Mouse (Mus musculus) CH12.LX (cell line): Measurements from ENCODE around the gene Crybg2. TPM values are rescaled to one million over a fixed set of nuclear protein-coding genes. Genes with fewer than 3 reads are reported as not detected.

Source experiments
- DNase-seq: peaks from one replicate; pipeline ENCODE4 v3.0.0-alpha.2; 2013; ENCODE audit errors: extremely low read depth
- H3K27ac ChIP-seq: 2 replicates; pipeline ENCODE4 v1.5.1; 2012; ENCODE audit warnings: low read depth, mild to moderate bottlenecking, control low read depth, moderate library complexity; ENCODE audit not compliant: insufficient read depth
- H3K27me3 ChIP-seq: replicated peaks from 2 replicates; pipeline ENCODE3; 2012; ENCODE audit warnings: inconsistent platforms
- H3K36me3 ChIP-seq, 2 experiments: replicated peaks in 1 of 2; 2 replicates each; pipeline versions ENCODE3 to v1.6.1; 2012; ENCODE audit warnings: inconsistent platforms in 1 of 2, low read length in 1 of 2, mild to moderate bottlenecking in 1 of 2, mixed read lengths in 1 of 2, moderate library complexity in 1 of 2; ENCODE audit not compliant: control insufficient read depth in 1 of 2, insufficient read depth in 1 of 2
- H3K4me1 ChIP-seq, 2 experiments: 2 replicates each; pipeline ENCODE4 v1.6.1; 2012; ENCODE audit warnings: inconsistent platforms in 1 of 2, moderate library complexity in 1 of 2; ENCODE audit not compliant: insufficient read depth in 2 of 2, control insufficient read depth in 1 of 2
- H3K4me2 ChIP-seq: 2 replicates; pipeline ENCODE4 v1.6.1; 2012; ENCODE audit warnings: low read depth, mild to moderate bottlenecking, control low read depth; ENCODE audit not compliant: poor library complexity, insufficient read depth, severe bottlenecking
- H3K4me3 ChIP-seq, 3 experiments: fragments of 150-350 bp in 1 of 3; sonication (generic) in 1 of 3; replicated peaks in 1 of 3; 2 replicates each; pipeline versions ENCODE3 to v1.5.1; 2011 to 2012; ENCODE audit warnings: low read depth in 2 of 3, low read length in 2 of 3, mild to moderate bottlenecking in 2 of 3, moderate library complexity in 2 of 3, control low read depth in 1 of 3, improper control_type of control experiment in 1 of 3, inconsistent platforms in 1 of 3, mixed read lengths in 1 of 3; ENCODE audit not compliant: poor library complexity in 1 of 3
- H3K79me2 ChIP-seq: replicated peaks from 2 replicates; pipeline ENCODE4 v1.6.1; 2012; ENCODE audit warnings: mild to moderate bottlenecking, moderate library complexity; ENCODE audit not compliant: control insufficient read depth, poor library complexity, insufficient read depth, severe bottlenecking; ENCODE audit errors: extremely low read depth
- H3K9ac ChIP-seq: 2 replicates; pipeline ENCODE4 v1.6.1; 2012; ENCODE audit warnings: low read depth, mild to moderate bottlenecking, control low read depth, moderate library complexity; ENCODE audit not compliant: insufficient read depth
- H3K9me3 ChIP-seq: replicated peaks from 2 replicates; pipeline ENCODE3; 2012; ENCODE audit warnings: low read length, inconsistent platforms, mixed read lengths
- BHLHE40 ChIP-seq: IDR thresholded peaks from 2 replicates; pipeline ENCODE4 v1.6.1; 2011; ENCODE audit warnings: mild to moderate bottlenecking, low read depth, low read length, improper control_type of control experiment
- CHD2 ChIP-seq: IDR thresholded peaks from 2 replicates; pipeline ENCODE4 v1.6.1; 2011; ENCODE audit warnings: low read length, improper control_type of control experiment
- EP300 ChIP-seq: IDR thresholded peaks from 2 replicates; pipeline ENCODE4 v1.6.1; 2011; ENCODE audit warnings: low read length, improper control_type of control experiment
- JUN ChIP-seq: IDR thresholded peaks from 2 replicates; pipeline ENCODE4 v1.6.1; 2011; ENCODE audit warnings: low read depth, mild to moderate bottlenecking, low read length, improper control_type of control experiment, moderate library complexity; ENCODE audit not compliant: insufficient read depth
- KAT2A ChIP-seq: IDR thresholded peaks from 2 replicates; pipeline ENCODE4 v1.6.1; 2012; ENCODE audit warnings: low read length, improper control_type of control experiment, inconsistent platforms; ENCODE audit not compliant: insufficient replicate concordance
- MAFK ChIP-seq: IDR thresholded peaks from 2 replicates; pipeline ENCODE4 v1.6.1; 2011; ENCODE audit warnings: low read length, improper control_type of control experiment; ENCODE audit not compliant: insufficient replicate concordance
- MYC ChIP-seq: IDR thresholded peaks from 2 replicates; pipeline ENCODE4 v1.6.1; 2011; ENCODE audit warnings: low read depth, mild to moderate bottlenecking, improper control_type of control experiment, low read length
- SIN3A ChIP-seq: IDR thresholded peaks from 2 replicates; pipeline ENCODE4 v1.6.1; 2012; ENCODE audit warnings: low read length, improper control_type of control experiment, inconsistent platforms
- TBP ChIP-seq: conservative IDR thresholded peaks from 2 replicates; pipeline ENCODE4 v1.6.1; 2011; ENCODE audit warnings: low read depth, low read length, improper control_type of control experiment
- TCF12 ChIP-seq: IDR thresholded peaks from 2 replicates; pipeline ENCODE4 v1.6.1; 2014; ENCODE audit warnings: low read depth, mild to moderate bottlenecking, inconsistent platforms, low read length, improper control_type of control experiment
- dilution Hi-C: fragments of 300-500 bp; cut with MboI; formaldehyde crosslinking; loops from 2 replicates; pipeline ENCODE4 v1.14.3; 2020; ENCODE audit warnings: low sequenced_read_pairs; ENCODE audit not compliant: extremely low pct_unique_long_range_greater_than_20kb, extremely low pct_ligation_motif_present
- in situ Hi-C: fragments of 300-500 bp; cut with MboI; formaldehyde crosslinking; loops from 3 replicates; pipeline ENCODE4 v1.14.3; 2019; ENCODE audit warnings: low sequenced_read_pairs, low pct_ligation_motif_present, low pct_unique_long_range_greater_than_20kb, mixed read lengths
- polyA plus RNA-seq: library from polyadenylated mRNA; unstranded; fragments of >175 nt; gene quantifications from 2 replicates; pipeline ENCODE4 v1.2.1, GENCODE M21; 2012; ENCODE audit warnings: low read depth; ENCODE audit not compliant: insufficient read length
- total RNA-seq, 2 experiments: library from RNA; depleted of rRNA; stranded (reverse); fragments of 300-350 nt in 1 of 2; fragments of >200 nt in 1 of 2; gene quantifications; 2 replicates each; pipeline ENCODE4 v1.2.3; 2012 to 2014

Gene Crybg2
- total and polyA plus RNA-seq, 3 experiments = 3.6 to 15.6 (median 9.2) TPM

DNA sequence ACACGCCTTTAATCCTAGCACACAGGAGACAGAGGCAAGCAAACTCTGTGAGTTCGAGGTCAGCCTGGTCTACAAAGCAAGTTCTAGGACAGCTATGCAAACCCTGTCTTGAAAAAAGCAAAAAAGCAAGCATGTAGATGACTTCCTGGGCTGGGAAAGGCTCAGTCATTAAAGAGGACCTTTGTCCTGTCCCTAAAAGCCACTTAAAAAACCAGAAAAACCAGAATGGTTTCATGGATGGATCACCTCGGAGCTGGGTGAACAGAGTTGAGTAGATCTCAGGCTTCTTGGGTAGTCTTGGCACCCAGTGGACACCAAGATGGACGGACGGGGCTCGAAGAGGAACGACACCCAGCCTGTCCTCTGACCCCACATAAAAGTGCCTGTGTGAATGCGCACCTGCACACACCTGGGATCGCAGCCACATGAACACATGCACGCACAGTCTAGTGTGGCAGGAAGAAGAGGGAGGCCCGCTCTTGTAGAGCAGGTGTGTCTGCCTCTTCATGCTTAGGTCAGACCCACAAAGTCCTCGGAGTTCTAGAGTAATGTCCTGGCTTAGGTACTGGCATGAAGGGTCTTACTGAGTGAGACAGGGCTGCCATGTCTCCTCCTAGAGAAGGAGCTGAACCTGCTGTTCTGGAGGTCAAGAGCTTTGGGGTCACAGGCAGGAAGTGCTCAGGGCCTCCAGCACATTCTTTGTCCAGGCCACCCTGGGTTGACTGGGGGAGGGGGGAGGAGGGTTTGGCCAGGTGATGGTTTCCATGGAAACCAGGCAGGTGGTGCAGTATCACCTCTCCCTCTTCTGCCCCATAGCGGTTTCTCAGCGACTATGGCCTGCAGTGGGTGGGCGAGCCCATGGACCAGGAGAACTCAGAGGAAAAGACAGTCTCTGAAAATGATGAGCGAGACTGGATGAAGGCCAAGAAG, 54.9 kb downstream of the Crybg2 start:
- Histone ChIP-seq H3K36me3 (peaks cover 24 to 41% of the 10 kb centered on the region in 2 experiments), H3K27ac (no peak overlapping the region; the same call in 1 of the 2 replicates), H3K4me1 (peaks cover 45 to 83% of the 10 kb centered on the region in 2 experiments), H3K4me2 (no peak overlapping the region), H3K9me3 (no peaks in the 10 kb centered on the region), H3K27me3 (no peaks in the 10 kb centered on the region), H3K79me2 (no peaks in the 10 kb centered on the region), H3K9ac (no peak overlapping the region), H3K4me3 (no peak overlapping the region)
- dilution Hi-C loops = no loop called here
- no peak for TF ChIP-seq SIN3A
- in situ Hi-C loops = no loop called here
- no peak for DNase-seq

DNA sequence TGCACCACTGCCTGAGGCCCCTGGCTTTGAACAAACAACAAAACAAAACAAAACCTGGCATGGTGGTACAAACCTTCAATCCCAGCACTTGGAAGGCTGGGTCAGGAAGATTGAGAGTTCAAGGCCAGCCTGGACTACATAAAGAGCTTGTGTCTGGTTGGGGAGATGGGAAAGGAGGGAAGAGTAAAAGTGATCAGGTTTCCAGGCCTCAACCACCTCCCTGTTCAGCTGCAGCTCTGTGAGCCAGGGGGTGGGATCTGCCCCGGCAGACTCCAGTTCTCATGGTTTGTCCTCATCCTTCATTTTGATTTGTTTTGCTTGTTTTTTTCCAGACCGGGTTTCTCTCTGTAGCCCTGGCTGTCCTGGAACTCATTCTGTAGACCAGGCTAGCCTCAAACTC, 55.9 kb downstream of the Crybg2 start:
- Histone ChIP-seq H3K4me3 (no peak overlapping the region), H3K9me3 (no peaks in the 10 kb centered on the region), H3K27me3 (no peaks in the 10 kb centered on the region), H3K27ac (0 out of 2 replicates have a peak overlapping the region, but pooled peaks have one; percentile 19), H3K36me3 (peaks cover 20 to 34% of the 10 kb centered on the region in 2 experiments), H3K4me1 (peaks cover 49 to 89% of the 10 kb centered on the region in 2 experiments), H3K9ac (no peak overlapping the region), H3K79me2 (no peaks in the 10 kb centered on the region), H3K4me2 (no peak overlapping the region)
- TF ChIP-seq MYC = no peak
- TF ChIP-seq KAT2A = no peak
- TF ChIP-seq JUN = no peak
- no peak for TF ChIP-seq TBP
- no peak for TF ChIP-seq BHLHE40
- no peak for DNase-seq
- dilution Hi-C loops (no loop called here), in situ Hi-C loops (no loop called here)

DNA sequence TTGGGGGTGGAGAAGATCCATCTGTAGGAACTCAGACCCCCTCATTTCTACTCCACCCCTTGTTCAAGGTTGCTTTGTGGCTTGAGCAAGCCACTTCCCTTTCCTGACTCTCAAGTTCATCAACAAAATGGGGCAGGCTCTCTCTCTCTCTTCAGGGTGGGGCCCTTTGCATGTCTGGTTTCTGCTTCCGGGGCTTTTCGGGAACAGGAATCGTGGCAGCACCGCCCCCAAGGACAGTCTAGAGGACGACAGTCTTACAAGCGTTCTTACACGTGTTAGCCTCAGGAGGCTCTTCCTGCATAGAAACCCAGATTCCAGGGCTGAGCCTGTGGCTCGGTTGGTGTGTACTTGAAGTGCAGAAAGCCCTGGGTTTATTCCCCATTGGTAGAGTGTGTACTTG, 56.4 kb downstream of the Crybg2 start:
- no peak for TF ChIP-seq EP300
- no peak for TF ChIP-seq CHD2
- no peak for TF ChIP-seq MAFK
- TF ChIP-seq KAT2A = no peak
- no peak for TF ChIP-seq TCF12
- in situ Hi-C loops (no loop called here), dilution Hi-C loops (no loop called here)
- Histone ChIP-seq H3K9me3 (no peaks in the 10 kb centered on the region), H3K27ac (peak overlapping the region; percentile 19; the same call in 1 of the 2 replicates), H3K27me3 (no peaks in the 10 kb centered on the region), H3K4me3 (no peak overlapping the region), H3K36me3 (peaks cover 16 to 29% of the 10 kb centered on the region in 2 experiments), H3K9ac (no peak overlapping the region), H3K4me1 (peaks cover 52 to 92% of the 10 kb centered on the region in 2 experiments), H3K4me2 (no peak overlapping the region), H3K79me2 (no peaks in the 10 kb centered on the region)
- DNase-seq = no peak
